Mouse (Mus musculus) forebrain, postnatal 0 days (tissue): Measurements from ENCODE around the gene Naa50. TPM values are rescaled to one million over a fixed set of nuclear protein-coding genes. Genes with fewer than 3 reads are reported as not detected.

Experiments used
- ATAC-seq: fragments of 200-750 bp; cut with Nextera tagmentation; 2 replicates; pipeline ENCODE4 v1.8.0; 2017; ENCODE audit warnings: mild to moderate bottlenecking, moderate library complexity
- DNase-seq: peaks from one replicate; pipeline ENCODE4 v3.0.0-alpha.2; 2015
- H3K27ac ChIP-seq: fragments of 300-500 bp; sonication (generic); 2 replicates; pipeline ENCODE4 v1.5.1; 2014; ENCODE audit warnings: low read depth, mild to moderate bottlenecking, antibody characterized with exemption, low read length, moderate library complexity, mixed read lengths
- H3K27me3 ChIP-seq: fragments of 300-500 bp; sonication (generic); 2 replicates; pipeline ENCODE4 v1.6.1; 2014; ENCODE audit warnings: mild to moderate bottlenecking, low read length, mixed read lengths; ENCODE audit not compliant: insufficient read depth
- H3K36me3 ChIP-seq: fragments of 300-500 bp; sonication (generic); 2 replicates; pipeline ENCODE4 v1.6.1; 2014; ENCODE audit warnings: mild to moderate bottlenecking, moderate library complexity; ENCODE audit not compliant: insufficient read depth
- H3K4me1 ChIP-seq: fragments of 300-500 bp; sonication (generic); 2 replicates; pipeline ENCODE4 v1.6.1; 2014; ENCODE audit warnings: antibody characterized with exemption; ENCODE audit not compliant: insufficient read depth
- H3K4me2 ChIP-seq: fragments of 300-500 bp; sonication (generic); 2 replicates; pipeline ENCODE4 v1.6.1; 2014; ENCODE audit warnings: low read depth, mild to moderate bottlenecking, moderate library complexity
- H3K4me3 ChIP-seq: fragments of 300-500 bp; sonication (generic); 2 replicates; pipeline ENCODE4 v1.5.1; 2014; ENCODE audit warnings: low read depth, low read length, mixed read lengths
- H3K9ac ChIP-seq: fragments of 300-500 bp; sonication (generic); 2 replicates; pipeline ENCODE4 v1.6.1; 2014; ENCODE audit warnings: mild to moderate bottlenecking
- H3K9me3 ChIP-seq: fragments of 300-500 bp; sonication (generic); 2 replicates; pipeline ENCODE4 v1.6.1; 2016; ENCODE audit warnings: low read length
- CTCF ChIP-seq: sonication (generic); IDR thresholded peaks from 2 replicates; pipeline ENCODE4 v1.5.1; 2016; ENCODE audit warnings: antibody characterized with exemption, control low read depth, low read depth
- WGBS: fragments of 180-500 bp; shearing (Covaris S2); extraction: QIAGEN DNeasy Blood & Tissue Kit; methylation state at CpG from one replicate; pipeline ENCODE4 v1.1.7; 2014; 5-methylcytosine and 5-hydroxymethylcytosine counted together
- polyA plus RNA-seq: library from polyadenylated mRNA; unstranded; fragments of >200 nt; fragmentation: Nextera tagmentation; extraction: Ambion mirVana; gene quantifications from 2 replicates; pipeline ENCODE4 v1.2.1, GENCODE M21; 2015
- total RNA-seq: library from RNA; depleted of rRNA; stranded (reverse); fragments of >200 nt; gene quantifications from 2 replicates; pipeline ENCODE4 v1.2.3, GENCODE M21; 2014

The Naa50 gene
- total and polyA plus RNA-seq, 2 experiments from 2014 or later, result 19.8 to 51.6 TPM

GRCm38 (mm10) chr16:44141483-44141882 lies 1.9 kb downstream of the Naa50 start:
- no peak for TF ChIP-seq CTCF
- Histone ChIP-seq H3K4me1 (peaks cover 12% of the 10 kb centered on the region; the same call in 1 of the 2 replicates), H3K4me2 (peak overlapping the region; percentile 70), H3K27me3 (no peaks in the 10 kb centered on the region), H3K36me3 (no peaks in the 10 kb centered on the region), H3K9me3 (no peaks in the 10 kb centered on the region), H3K27ac (no peak overlapping the region), H3K4me3 (no peak overlapping the region), H3K9ac (no peak overlapping the region)
- peak; percentile 27 for DNase-seq
- ATAC-seq, result no peak
- WGBS, result 22% methylated on average over 6 of the region's 6 CpGs

DNA sequence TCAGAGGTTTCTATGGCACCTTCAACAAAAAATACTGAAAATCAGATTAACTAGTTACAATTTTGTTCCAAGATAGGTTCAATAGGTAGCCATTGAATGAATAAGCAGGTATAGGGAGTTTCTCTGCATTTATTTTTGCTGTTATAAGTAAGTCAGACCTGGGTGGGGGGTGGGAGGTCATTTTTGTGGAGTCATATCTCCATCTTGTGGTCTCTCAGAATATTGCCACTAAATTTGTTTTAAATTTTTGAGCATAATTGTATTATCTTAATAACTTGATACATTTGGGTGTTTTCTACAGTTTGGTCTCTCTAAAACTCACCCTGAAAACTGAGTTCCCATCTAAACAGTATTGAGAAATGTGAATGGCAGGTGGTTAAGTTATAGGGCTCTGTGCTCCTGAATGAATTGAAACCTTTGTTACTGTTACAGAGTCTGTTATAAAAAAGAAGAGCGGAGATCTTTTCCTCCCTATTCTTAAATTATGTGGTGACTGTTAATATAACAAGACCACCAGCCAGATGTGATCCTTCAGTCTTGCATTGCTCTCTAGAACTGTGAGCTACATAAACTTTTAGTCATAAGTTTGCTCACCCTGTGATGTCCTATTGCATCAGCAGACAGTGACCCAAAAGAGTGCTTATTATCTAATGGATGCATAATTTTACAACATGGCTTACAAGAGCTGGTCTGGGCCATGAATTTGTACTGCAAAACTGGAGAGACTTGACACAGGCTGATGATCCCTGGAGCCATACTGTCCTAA lies 9.6 kb downstream of the Naa50 start:
- H3K4me3 ChIP-seq, result no peak overlapping the region
- H3K27me3 ChIP-seq, result no peaks in the 10 kb centered on the region
- peak; percentile 52 for TF ChIP-seq CTCF
- DNase-seq, result peak; percentile 35
- no peak overlapping the region for H3K9ac ChIP-seq
- no peak overlapping the region for H3K27ac ChIP-seq
- no peaks in the 10 kb centered on the region for H3K9me3 ChIP-seq
- ATAC-seq, result no peak
- WGBS, result 96% methylated on average over 1 of the region's 1 CpGs
- H3K4me2 ChIP-seq, result no peak overlapping the region
- no peaks in the 10 kb centered on the region for H3K36me3 ChIP-seq
- H3K4me1 ChIP-seq, result no peaks in the 10 kb centered on the region

DNA sequence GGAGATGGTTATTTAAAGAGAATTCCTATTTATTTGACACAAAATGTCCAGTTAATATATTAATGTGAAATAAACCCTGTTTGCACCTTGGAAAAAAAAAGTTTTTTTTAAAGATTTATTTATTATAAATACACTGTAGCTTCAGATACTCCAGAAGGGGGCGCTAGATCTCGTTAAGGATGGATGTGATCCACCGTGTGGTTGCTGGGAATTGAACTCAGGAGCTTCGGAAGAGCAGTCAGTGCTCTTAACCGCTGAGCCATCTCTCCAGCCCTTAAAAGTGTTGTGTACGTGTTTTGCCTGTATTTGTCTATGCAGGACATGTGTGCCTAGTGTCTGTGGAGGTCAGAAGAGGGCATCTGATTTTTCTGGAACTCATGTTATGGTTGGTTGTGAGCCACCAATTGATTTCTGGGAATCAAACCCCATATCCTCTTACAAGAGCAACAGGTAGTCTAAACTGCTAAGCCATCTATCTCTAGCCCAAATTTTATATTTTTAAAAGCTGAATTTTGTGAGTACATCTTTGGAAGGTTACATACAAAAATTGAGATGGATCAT lies 14.9 kb downstream of the Naa50 start:
- no peak for TF ChIP-seq CTCF
- Histone ChIP-seq H3K36me3 (no peaks in the 10 kb centered on the region; the same call in 1 of the 2 replicates), H3K27me3 (no peaks in the 10 kb centered on the region), H3K9me3 (no peaks in the 10 kb centered on the region), H3K27ac (no peak overlapping the region), H3K4me2 (no peak overlapping the region), H3K4me3 (no peak overlapping the region), H3K4me1 (no peaks in the 10 kb centered on the region), H3K9ac (no peak overlapping the region)
- WGBS, result 68% methylated on average over 6 of the region's 6 CpGs
- no peak for DNase-seq
- ATAC-seq, result no peak

- Histone ChIP-seq H3K9ac (no peak overlapping the region), H3K27ac (no peak overlapping the region), H3K36me3 (no peaks in the 10 kb centered on the region; the same call in 1 of the 2 replicates), H3K27me3 (no peaks in the 10 kb centered on the region), H3K4me3 (no peak overlapping the region), H3K4me2 (no peak overlapping the region), H3K9me3 (no peaks in the 10 kb centered on the region), H3K4me1 (no peaks in the 10 kb centered on the region)
- TF ChIP-seq CTCF, result no peak
- ATAC-seq (no peak), DNase-seq (no peak)
- WGBS, result 92% methylated on average over 7 of the region's 7 CpGs
Observed at GRCm38 (mm10) chr16:44159325-44159724, 19.7 kb downstream of the Naa50 start.

DNA sequence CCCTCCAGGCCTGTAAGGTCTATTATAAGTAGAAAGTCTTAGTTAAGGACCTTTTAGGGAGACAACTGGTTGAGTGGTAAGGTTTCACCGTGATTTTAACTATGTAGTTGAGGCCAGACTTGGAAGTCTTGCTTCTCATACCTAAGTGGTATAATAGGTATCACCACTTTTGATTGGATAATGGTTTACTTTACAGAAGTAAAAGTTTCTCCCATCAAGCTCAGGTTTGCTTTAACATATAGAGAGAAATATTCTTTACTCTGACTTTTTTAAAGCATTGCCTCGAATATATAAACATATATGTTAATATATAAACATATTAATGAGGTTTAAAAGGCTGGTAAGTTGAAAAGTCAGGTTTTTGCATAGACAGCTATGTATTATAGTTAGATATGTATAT lies 24.2 kb downstream of the Naa50 start:
- WGBS, result 94% methylated on average over 2 of the region's 2 CpGs
- Histone ChIP-seq H3K4me3 (no peak overlapping the region), H3K9me3 (no peaks in the 10 kb centered on the region), H3K9ac (no peak overlapping the region), H3K27me3 (no peaks in the 10 kb centered on the region), H3K27ac (no peak overlapping the region), H3K4me2 (no peak overlapping the region), H3K36me3 (no peaks in the 10 kb centered on the region; the same call in 1 of the 2 replicates), H3K4me1 (no peaks in the 10 kb centered on the region)
- no peak for ATAC-seq
- TF ChIP-seq CTCF, result no peak
- DNase-seq, result no peak

- WGBS, result 59% methylated on average over 3 of the region's 3 CpGs
- DNase-seq (no peak), ATAC-seq (no peak)
- Histone ChIP-seq H3K27me3 (no peaks in the 10 kb centered on the region), H3K9ac (no peak overlapping the region), H3K4me1 (no peaks in the 10 kb centered on the region), H3K4me2 (no peak overlapping the region), H3K27ac (no peak overlapping the region), H3K9me3 (no peaks in the 10 kb centered on the region), H3K4me3 (no peak overlapping the region), H3K36me3 (no peaks in the 10 kb centered on the region)
- TF ChIP-seq CTCF, result no peak
Observed at GRCm38 (mm10) chr16:44165182-44165581, 25.6 kb downstream of the Naa50 start.

- DNase-seq (no peak), ATAC-seq (no peak)
- H3K36me3 ChIP-seq, result no peaks in the 10 kb centered on the region
- H3K4me2 ChIP-seq, result no peak overlapping the region
- no peak for TF ChIP-seq CTCF
- no peaks in the 10 kb centered on the region for H3K27me3 ChIP-seq
- H3K4me3 ChIP-seq, result no peak overlapping the region
- H3K4me1 ChIP-seq, result peaks cover under 1% of the 10 kb centered on the region; the same call in 1 of the 2 replicates
- no peak overlapping the region for H3K9ac ChIP-seq
- no peaks in the 10 kb centered on the region for H3K9me3 ChIP-seq
- no peak overlapping the region for H3K27ac ChIP-seq
- WGBS, result 87% methylated on average over 4 of the region's 4 CpGs
Observed at GRCm38 (mm10) chr16:44168990-44169389, 29.4 kb downstream of the Naa50 start.
